Mouse (Mus musculus): ENCODE measurements around the gene Lce1g.

Gene Lce1g

DNA sequence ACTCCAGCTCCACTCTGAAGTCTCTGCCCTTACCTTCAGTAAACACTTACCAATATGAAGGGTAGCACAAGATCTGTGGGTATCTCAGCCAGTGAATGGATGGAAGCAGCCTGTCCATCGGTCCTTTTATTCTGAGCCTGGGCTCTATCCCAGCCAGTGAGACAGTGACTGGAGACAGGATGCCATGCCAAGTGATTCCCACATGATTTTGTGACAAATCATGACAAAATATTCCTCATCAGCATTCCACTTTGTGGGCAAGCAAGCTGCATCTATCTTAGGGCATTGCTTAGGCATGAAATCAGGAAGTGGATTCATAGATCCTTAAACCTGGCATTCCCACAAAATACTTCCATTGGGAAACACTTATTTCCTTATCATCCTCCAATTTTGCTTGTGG lies at the start of gene Lce1g:
Gene Lce1g, minus strand, starts transcription at position 101 of the 400 bp plus-strand sequence.
- no peak for DNase-seq (ENCODE audit: low read depth, low spot score)

DNA sequence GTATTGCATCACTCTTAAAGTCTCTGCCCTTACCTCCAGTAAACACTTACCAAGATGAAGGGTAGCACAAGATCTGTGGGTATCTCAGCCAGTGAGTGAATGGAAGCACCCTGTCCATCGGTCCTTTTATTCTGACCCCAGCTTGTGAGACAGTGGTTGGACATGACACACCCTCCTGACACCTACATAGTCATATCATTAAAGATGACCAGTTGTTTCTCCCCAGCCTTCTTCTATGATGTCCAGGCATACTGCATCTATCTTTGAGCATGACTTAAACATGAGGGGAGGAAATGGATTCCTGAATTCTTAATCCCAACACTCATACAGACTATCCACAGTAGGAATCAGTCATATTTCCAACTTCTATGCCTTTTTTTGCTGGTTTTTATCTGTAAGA lies 38.3 kb upstream of the Lce1g start, which contains the start of gene Lce1j:
Gene Lce1j, minus strand, starts transcription at position 101 of the 400 bp plus-strand sequence.
- no peak for DNase-seq (ENCODE audit: low read depth, low spot score)

- DNase-seq (ENCODE audit: low read depth, low spot score): no peak
Measured at GRCm38 (mm10) chr3:92778799-92779198, 26.7 kb upstream of the Lce1g start, which contains the start of gene Lce1i. Gene Lce1i, minus strand, starts transcription at chr3:92778899.

GRCm38 (mm10) chr3:92771573-92771972 lies 19.4 kb upstream of the Lce1g start:
- peak; percentile 43 for DNase-seq (ENCODE audit: low read depth, low spot score)

GRCm38 (mm10) chr3:92764965-92765364 lies 12.8 kb upstream of the Lce1g start, which contains the start of gene Lce1h:
Gene Lce1h, minus strand, starts transcription at chr3:92765065.
- no peak for DNase-seq (ENCODE audit: low read depth, low spot score)

- DNase-seq (ENCODE audit: low read depth, low spot score): peak; percentile 2
Measured at GRCm38 (mm10) chr3:92753197-92753596, 1.1 kb upstream of the Lce1g start.

DNA sequence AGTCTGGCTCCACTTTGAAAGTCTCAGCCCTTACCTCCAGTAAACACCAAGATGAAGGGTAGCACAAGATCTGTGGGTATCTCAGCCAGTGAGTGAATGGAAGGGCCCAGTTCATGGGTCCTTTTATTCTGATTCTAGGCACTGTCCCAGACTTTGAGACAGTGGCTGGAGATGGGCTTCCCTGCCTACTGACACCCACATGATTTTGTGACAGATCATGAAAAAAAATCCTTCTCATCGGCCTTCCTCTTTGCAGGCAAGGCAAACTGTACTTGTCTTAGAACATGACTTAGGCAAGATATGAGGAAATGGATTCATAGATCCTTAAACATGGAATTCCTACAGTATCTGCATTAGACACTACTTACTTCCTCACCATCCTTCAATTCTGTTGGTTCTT lies 13.1 kb downstream of the Lce1g start, which contains the start of gene Gm38119:
Gene Gm38119, minus strand, starts transcription at position 101 of the 400 bp plus-strand sequence.
- no peak for DNase-seq (ENCODE audit: low read depth, low spot score)

DNA sequence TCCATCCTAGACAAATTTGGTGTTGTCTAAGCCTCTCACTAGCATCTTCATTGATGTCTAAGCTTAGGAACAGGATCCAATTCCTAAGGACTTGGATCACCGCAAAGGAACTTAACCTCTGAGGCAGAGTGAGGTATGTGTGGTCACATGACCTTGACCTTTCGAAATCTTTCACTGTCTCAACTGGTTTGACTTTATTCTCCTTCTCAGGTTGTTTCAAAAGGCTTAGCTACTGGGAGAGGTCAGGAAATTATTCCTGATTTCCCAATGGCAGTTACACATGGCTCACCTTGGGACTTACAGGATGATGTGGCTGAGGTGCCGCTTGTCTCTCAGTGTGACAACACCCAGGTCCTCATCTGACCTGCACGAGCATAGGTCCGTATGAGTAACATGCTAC lies 29.5 kb downstream of the Lce1g start:
- peak; percentile 18 for DNase-seq (ENCODE audit: low read depth, low spot score)

DNA sequence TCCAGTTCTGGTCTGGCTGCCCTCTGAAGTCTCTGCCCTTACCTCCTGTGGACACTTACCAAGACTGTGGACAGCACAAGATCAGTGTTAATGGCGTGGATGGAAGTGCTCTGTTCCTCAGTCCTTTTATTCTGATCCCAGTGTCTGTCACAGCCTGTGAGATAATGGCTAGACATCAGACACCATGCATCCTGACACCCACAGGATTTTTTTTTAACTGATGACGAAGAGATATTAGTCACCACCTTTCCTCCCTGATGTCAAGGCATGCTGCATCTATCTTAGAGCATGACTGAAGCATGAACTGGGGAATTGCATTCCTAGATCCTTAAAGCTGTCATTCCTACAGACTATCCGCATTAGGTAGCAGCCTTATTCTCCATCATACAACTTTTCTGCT lies 31.9 kb downstream of the Lce1g start, which contains the start of gene Lce1f:
Gene Lce1f, minus strand, starts transcription at position 101 of the 400 bp plus-strand sequence.
- no peak for DNase-seq (ENCODE audit: low read depth, low spot score)

DNA sequence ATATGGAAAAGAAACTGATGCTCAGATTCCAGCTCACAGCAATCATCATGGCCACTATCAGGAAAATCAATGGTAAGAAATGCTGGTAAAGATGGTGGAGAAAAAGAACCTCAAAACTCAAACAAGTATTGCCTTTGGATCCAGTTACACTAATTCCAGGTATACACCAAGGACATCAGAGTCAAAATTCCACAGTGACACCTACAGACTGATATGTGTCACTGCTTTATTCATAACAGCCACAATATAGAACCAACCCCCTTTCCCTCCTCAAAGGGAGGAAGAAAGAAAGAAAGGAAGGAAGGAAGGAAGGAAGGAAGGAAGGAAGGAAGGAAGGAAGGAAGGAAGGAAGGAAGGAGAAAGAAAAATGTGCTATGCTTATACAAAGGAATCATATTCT lies 37.0 kb downstream of the Lce1g start:
- DNase-seq (ENCODE audit: low read depth, low spot score): peak; percentile 6

GRCm38 (mm10) chr3:92708974-92709373 lies 43.2 kb downstream of the Lce1g start, which contains the start of gene Lce1e:
Gene Lce1e, minus strand, starts transcription at chr3:92709074.
- DNase-seq (ENCODE audit: low read depth, low spot score): no peak
